Mouse (Mus musculus) hindbrain, embryonic 10.5 days (tissue): ENCODE data around the gene Smg6. TPM values are rescaled to one million over a fixed set of nuclear protein-coding genes. Genes with fewer than 3 reads are reported as not detected.

Experiments
- DNase-seq: peaks from one replicate; pipeline ENCODE4 v3.0.0-alpha.2; 2017; ENCODE audit warnings: low spot score
- H3K27ac ChIP-seq: fragments of 300-500 bp; sonication (generic); 2 replicates; pipeline ENCODE4 v1.5.1; 2016; ENCODE audit warnings: mild to moderate bottlenecking, moderate library complexity
- H3K27me3 ChIP-seq: fragments of 300-500 bp; sonication (generic); 2 replicates; pipeline ENCODE4 v1.6.1; 2016; ENCODE audit warnings: mild to moderate bottlenecking; ENCODE audit not compliant: poor library complexity, insufficient read depth, severe bottlenecking
- H3K36me3 ChIP-seq: fragments of 300-500 bp; sonication (generic); 2 replicates; pipeline ENCODE4 v1.6.1; 2016; ENCODE audit warnings: mild to moderate bottlenecking, moderate library complexity
- H3K4me1 ChIP-seq: fragments of 300-500 bp; sonication (generic); replicated peaks from 2 replicates; pipeline ENCODE4 v1.6.1; 2016; ENCODE audit warnings: mild to moderate bottlenecking
- H3K4me3 ChIP-seq: fragments of 300-500 bp; sonication (generic); 2 replicates; pipeline ENCODE4 v1.5.1; 2016; ENCODE audit warnings: mild to moderate bottlenecking, moderate library complexity
- H3K9me3 ChIP-seq: fragments of 300-500 bp; sonication (generic); 2 replicates; pipeline ENCODE4 v1.6.1; 2016; ENCODE audit warnings: mild to moderate bottlenecking, moderate library complexity
- WGBS: fragments of 180-500 bp; shearing (Covaris S2); methylation state at CpG from one replicate; pipeline ENCODE4 v1.1.7; 2016; 5-methylcytosine and 5-hydroxymethylcytosine counted together
- polyA plus RNA-seq: library from polyadenylated mRNA; unstranded; fragments of >200 nt; fragmentation: Nextera tagmentation; extraction: Ambion mirVana; gene quantifications from 2 replicates; pipeline ENCODE4 v1.2.1, GENCODE M21; 2016

The Smg6 gene
- polyA plus RNA-seq, 1 experiment from 2014 or later = 19.2 TPM

DNA sequence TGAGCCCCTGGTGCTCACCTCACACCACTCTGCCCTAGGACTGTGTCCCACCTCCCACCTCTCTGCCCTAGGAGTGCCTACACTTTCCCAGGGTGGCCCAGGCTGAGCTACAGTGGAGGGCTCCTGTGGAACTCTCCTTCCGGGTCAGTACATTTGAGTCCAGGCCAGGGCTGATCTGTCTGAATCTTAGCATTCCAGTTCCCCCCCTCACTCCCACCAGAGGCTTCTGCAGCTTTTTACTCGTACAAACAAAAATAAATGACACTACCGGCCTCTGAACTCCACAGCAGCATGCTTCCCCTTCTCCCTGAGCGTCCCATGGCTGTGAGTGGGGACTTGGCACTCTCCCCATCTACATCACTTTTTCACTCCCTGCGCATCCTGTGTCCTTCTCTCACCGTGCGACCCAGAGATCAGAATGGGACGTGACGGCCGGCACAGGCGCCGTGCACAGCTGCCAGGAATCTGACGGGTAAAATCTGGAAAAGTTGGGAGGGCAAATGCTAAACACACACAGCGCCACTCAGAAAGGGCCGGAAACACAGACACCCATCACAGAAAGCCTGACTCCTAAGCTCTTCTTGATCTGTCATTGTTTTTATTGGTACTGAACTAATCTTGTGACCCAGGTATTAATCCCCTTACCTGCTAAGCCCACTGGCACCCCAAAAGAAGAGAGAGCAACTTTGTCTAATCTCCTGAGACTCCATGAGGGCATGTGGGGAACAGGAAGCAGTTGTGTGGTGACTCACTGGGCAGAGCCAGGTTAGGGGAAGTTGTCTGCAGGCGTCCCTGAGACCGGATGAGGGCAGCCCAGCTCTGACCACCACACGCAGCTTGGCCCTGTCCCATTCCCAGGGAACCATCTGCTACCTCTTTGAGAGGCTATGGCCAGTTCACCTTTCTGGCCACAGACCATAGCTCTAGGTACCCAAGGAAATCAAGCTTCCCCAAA lies 227.3 kb downstream of the Smg6 start:
- no peak for DNase-seq
- Histone ChIP-seq H3K4me1 (peaks cover 24% of the 10 kb centered on the region), H3K4me3 (no peak overlapping the region), H3K27me3 (no peaks in the 10 kb centered on the region), H3K27ac (no peak overlapping the region), H3K9me3 (no peaks in the 10 kb centered on the region), H3K36me3 (peaks cover 63% of the 10 kb centered on the region)
- WGBS = 83% methylated on average over 18 of the region's 18 CpGs

DNA sequence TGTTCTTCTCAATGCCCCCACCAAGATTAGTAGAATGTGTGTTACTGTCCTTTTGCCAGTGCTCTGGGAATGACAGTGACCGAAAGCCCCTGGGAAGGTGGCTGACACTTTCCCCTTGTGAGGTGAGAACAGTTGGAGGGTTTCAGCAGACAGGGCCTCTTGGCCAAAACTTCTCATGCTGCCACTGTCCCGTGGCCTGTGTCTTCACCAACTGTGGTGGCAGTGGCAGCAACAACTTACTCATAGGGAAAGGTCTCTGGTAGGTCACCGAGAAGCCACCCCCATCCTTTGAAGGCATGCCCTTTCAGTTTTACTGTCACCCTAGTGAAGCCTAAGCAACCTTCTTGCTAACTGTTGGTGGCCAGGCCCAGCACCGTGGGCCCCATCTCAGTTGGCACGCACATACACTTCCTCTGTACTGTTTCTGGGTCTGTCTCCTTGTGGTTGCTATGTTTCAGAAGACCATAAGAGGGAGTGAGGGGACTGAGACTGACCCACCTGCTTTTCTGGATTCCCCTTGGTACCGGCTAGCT lies 228.5 kb downstream of the Smg6 start:
- Histone ChIP-seq H3K4me3 (no peak overlapping the region), H3K36me3 (peaks cover 63% of the 10 kb centered on the region), H3K4me1 (peaks cover 27% of the 10 kb centered on the region), H3K27ac (no peak overlapping the region), H3K9me3 (no peaks in the 10 kb centered on the region), H3K27me3 (no peaks in the 10 kb centered on the region)
- WGBS = 78% methylated on average over 6 of the region's 6 CpGs
- DNase-seq = no peak

- peaks cover 27% of the 10 kb centered on the region for H3K4me1 ChIP-seq
- peaks cover 63% of the 10 kb centered on the region for H3K36me3 ChIP-seq
- WGBS = 70% methylated on average over 6 of the region's 6 CpGs
- no peaks in the 10 kb centered on the region for H3K27me3 ChIP-seq
- peak overlapping the region; percentile 35; the same call in 1 of the 2 replicates for H3K27ac ChIP-seq
- H3K4me3 ChIP-seq = no peak overlapping the region
- H3K9me3 ChIP-seq = no peaks in the 10 kb centered on the region
- DNase-seq = no peak
Measured at GRCm38 (mm10) chr11:75155985-75156384, 230.4 kb downstream of the Smg6 start.

GRCm38 (mm10) chr11:75156416-75156815 lies 230.8 kb downstream of the Smg6 start:
- Histone ChIP-seq H3K9me3 (no peaks in the 10 kb centered on the region), H3K27me3 (no peaks in the 10 kb centered on the region), H3K36me3 (peaks cover 65% of the 10 kb centered on the region), H3K27ac (no peak overlapping the region), H3K4me3 (no peak overlapping the region), H3K4me1 (peaks cover 27% of the 10 kb centered on the region)
- no peak for DNase-seq
- 82% methylated on average over 5 of the region's 5 CpGs for WGBS

- Histone ChIP-seq H3K4me1 (peaks cover 27% of the 10 kb centered on the region), H3K36me3 (peaks cover 70% of the 10 kb centered on the region), H3K27ac (0 out of 2 replicates have a peak overlapping the region, but pooled peaks have one; percentile 12), H3K27me3 (no peaks in the 10 kb centered on the region), H3K9me3 (no peaks in the 10 kb centered on the region), H3K4me3 (no peak overlapping the region)
- DNase-seq = no peak
- 62% methylated on average over 4 of the region's 4 CpGs for WGBS
Measured at GRCm38 (mm10) chr11:75157037-75157436, 231.4 kb downstream of the Smg6 start.

GRCm38 (mm10) chr11:75157901-75158300 lies 232.3 kb downstream of the Smg6 start:
- H3K27ac ChIP-seq = no peak overlapping the region
- H3K4me3 ChIP-seq = no peak overlapping the region
- peaks cover 27% of the 10 kb centered on the region for H3K4me1 ChIP-seq
- peaks cover 74% of the 10 kb centered on the region for H3K36me3 ChIP-seq
- H3K27me3 ChIP-seq = peaks cover 7% of the 10 kb centered on the region
- no peak for DNase-seq
- H3K9me3 ChIP-seq = no peaks in the 10 kb centered on the region
- WGBS = 44% methylated on average over 2 of the region's 2 CpGs

DNA sequence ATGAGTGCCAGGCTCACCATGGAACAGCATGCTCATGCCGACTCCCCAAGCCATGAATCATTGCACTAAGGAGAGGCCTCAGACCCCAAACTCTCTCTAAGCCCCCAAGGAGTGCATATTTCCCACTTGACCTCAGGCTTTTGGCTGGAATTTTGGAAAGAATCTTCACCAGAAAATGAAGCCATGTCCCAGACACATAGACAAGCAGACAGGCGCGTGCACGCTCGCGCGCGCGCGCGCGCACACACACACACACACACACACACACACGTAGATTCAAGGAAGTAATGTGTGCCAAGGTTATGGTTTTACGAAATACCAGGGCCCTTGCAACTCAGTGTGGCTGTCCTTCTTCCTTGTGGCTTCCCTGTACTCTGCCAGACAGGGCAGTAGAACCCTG lies 232.8 kb downstream of the Smg6 start:
- no peak overlapping the region for H3K27ac ChIP-seq
- peaks cover 31% of the 10 kb centered on the region for H3K4me1 ChIP-seq
- peaks cover 74% of the 10 kb centered on the region for H3K36me3 ChIP-seq
- H3K9me3 ChIP-seq = no peaks in the 10 kb centered on the region
- H3K27me3 ChIP-seq = peaks cover 12% of the 10 kb centered on the region
- 91% methylated on average over 14 of the region's 14 CpGs for WGBS
- DNase-seq = no peak
- no peak overlapping the region for H3K4me3 ChIP-seq

DNA sequence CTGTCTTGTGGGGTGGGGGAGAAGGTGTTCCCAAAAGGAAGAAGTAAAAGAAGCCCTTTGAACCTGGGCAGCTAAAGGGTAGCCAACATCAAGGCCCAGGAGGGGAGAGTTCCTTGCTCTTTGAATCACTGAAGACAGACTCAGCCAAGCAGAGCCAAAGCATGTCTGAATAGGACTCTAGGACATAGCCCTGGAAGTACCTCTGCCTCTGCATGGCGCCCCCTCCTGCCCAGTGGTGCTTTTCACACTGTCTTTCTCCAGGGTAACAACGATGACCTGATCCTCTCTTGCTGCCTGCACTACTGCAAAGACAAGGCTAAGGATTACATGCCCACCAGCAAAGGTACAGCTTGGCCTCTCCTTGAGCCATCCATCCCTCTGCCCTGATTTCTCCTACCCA lies 233.9 kb downstream of the Smg6 start:
- Histone ChIP-seq H3K27ac (no peak overlapping the region), H3K4me1 (peaks cover 31% of the 10 kb centered on the region), H3K36me3 (peaks cover 82% of the 10 kb centered on the region), H3K9me3 (no peaks in the 10 kb centered on the region), H3K27me3 (peaks cover 24% of the 10 kb centered on the region), H3K4me3 (no peak overlapping the region)
- no peak for DNase-seq
- WGBS = 59% methylated on average over 2 of the region's 2 CpGs

DNA sequence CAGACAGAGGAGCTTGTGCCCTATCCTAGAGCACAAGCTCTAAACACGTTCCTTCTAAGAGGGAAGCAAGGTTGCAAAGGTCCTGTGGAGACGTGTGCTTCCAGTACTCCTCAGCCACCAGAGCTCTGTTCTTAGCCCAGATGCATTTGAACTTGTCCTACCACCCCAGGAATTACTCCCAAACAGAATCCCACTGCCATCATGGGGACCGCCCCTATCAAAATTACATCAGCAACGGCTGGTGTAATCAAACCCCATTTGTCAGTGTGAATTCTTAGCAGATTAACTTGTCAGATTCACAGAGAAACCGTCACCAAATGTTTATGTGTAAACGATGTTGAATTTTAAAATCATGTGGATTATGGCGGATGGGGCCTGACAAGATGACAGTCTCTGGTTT lies 235.3 kb downstream of the Smg6 start:
- Histone ChIP-seq H3K4me3 (no peak overlapping the region), H3K27me3 (peaks cover 37% of the 10 kb centered on the region), H3K9me3 (no peaks in the 10 kb centered on the region), H3K27ac (no peak overlapping the region), H3K4me1 (peaks cover 43% of the 10 kb centered on the region), H3K36me3 (peaks cover 80% of the 10 kb centered on the region)
- 92% methylated on average over 7 of the region's 7 CpGs for WGBS
- no peak for DNase-seq

- Histone ChIP-seq H3K27me3 (peaks cover 43% of the 10 kb centered on the region), H3K9me3 (no peaks in the 10 kb centered on the region), H3K27ac (no peak overlapping the region), H3K4me1 (peaks cover 43% of the 10 kb centered on the region), H3K36me3 (peaks cover 75% of the 10 kb centered on the region), H3K4me3 (no peak overlapping the region)
- 83% methylated on average over 4 of the region's 4 CpGs for WGBS
- no peak for DNase-seq
Measured at GRCm38 (mm10) chr11:75161417-75162008, 235.9 kb downstream of the Smg6 start.

- H3K36me3 ChIP-seq = peaks cover 64% of the 10 kb centered on the region
- no peak for DNase-seq
- peaks cover 43% of the 10 kb centered on the region for H3K4me1 ChIP-seq
- no peak overlapping the region for H3K27ac ChIP-seq
- H3K4me3 ChIP-seq = no peak overlapping the region
- 93% methylated on average over 12 of the region's 12 CpGs for WGBS
- peaks cover 54% of the 10 kb centered on the region for H3K27me3 ChIP-seq
- no peaks in the 10 kb centered on the region for H3K9me3 ChIP-seq
Measured at GRCm38 (mm10) chr11:75162591-75163080, 237.0 kb downstream of the Smg6 start.

DNA sequence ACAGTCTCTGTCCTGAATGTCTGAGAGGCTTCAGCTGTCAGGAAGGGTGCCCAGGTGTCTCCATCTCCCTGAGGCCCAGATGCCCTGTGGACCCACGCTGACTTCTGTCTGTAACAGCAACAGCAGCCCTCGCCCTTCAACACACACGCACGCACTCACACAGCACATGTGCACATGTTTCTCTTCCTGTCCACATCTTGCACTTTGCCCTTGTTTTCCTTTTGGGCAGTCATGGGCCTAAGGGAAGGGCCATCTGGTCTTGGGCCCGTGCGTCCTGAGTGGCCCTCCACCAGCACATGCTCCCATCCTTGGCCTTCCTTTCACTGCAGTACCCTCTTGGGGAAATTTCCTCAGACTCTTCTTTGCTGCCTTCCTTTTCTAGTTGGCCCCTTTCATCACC lies 237.8 kb downstream of the Smg6 start:
- Histone ChIP-seq H3K9me3 (no peaks in the 10 kb centered on the region), H3K27ac (no peak overlapping the region), H3K36me3 (peaks cover 57% of the 10 kb centered on the region), H3K27me3 (peaks cover 62% of the 10 kb centered on the region), H3K4me3 (no peak overlapping the region), H3K4me1 (peaks cover 43% of the 10 kb centered on the region)
- DNase-seq = no peak
- WGBS = 92% methylated on average over 6 of the region's 6 CpGs

DNA sequence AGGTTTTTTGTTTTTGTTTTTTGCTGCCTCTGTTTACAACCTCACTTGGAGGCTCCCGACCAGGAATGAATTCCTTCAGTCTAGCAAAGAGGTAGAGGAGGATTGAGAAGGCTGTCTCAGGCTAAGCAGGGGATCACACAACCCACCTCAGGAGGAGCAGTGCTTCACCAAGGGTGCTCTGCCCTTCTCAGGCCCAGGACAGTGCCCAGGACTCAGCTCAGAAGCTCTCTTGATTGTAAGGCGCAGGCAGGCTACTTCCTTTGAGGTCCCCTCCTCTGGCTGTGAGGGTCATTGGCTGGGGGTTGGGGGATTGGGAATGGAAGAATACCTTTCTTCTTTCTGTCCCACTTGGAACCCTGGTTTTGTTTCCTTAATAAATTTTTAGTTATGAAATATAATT lies 238.4 kb downstream of the Smg6 start:
- 72% methylated on average over 2 of the region's 2 CpGs for WGBS
- no peak overlapping the region for H3K4me3 ChIP-seq
- H3K27me3 ChIP-seq = peaks cover 68% of the 10 kb centered on the region
- H3K9me3 ChIP-seq = no peaks in the 10 kb centered on the region
- peaks cover 47% of the 10 kb centered on the region for H3K4me1 ChIP-seq
- DNase-seq = no peak
- H3K27ac ChIP-seq = no peak overlapping the region
- H3K36me3 ChIP-seq = peaks cover 50% of the 10 kb centered on the region
